Mouse (Mus musculus) kidney, postnatal 0 days (tissue): ENCODE data around the gene 1700001O22Rik. TPM values are rescaled to one million over a fixed set of nuclear protein-coding genes. Genes with fewer than 3 reads are reported as not detected.

Experiments
- ATAC-seq: fragments of 200-750 bp; cut with Nextera tagmentation; replicated peaks from 2 replicates; pipeline ENCODE4 v1.8.0; 2017; ENCODE audit warnings: low read depth, moderate number of reproducible peaks, moderate TSS enrichment, moderate library complexity; ENCODE audit not compliant: low FRiP score
- DNase-seq: peaks from one replicate; pipeline ENCODE4 v3.0.0-alpha.2; 2016; ENCODE audit warnings: low spot score
- H3K27ac ChIP-seq: fragments of 300-500 bp; sonication (generic); 2 replicates; pipeline ENCODE4 v1.5.1; 2014; ENCODE audit warnings: mild to moderate bottlenecking
- H3K27me3 ChIP-seq: fragments of 300-500 bp; sonication (generic); 2 replicates; pipeline ENCODE4 v1.6.1; 2014; ENCODE audit warnings: low read length, mixed read lengths; ENCODE audit not compliant: insufficient read depth
- H3K36me3 ChIP-seq: fragments of 300-500 bp; sonication (generic); 2 replicates; pipeline ENCODE4 v1.6.1; 2014; ENCODE audit warnings: low read length, mixed read lengths; ENCODE audit not compliant: insufficient read depth
- H3K4me1 ChIP-seq: fragments of 300-500 bp; sonication (generic); replicated peaks from 2 replicates; pipeline ENCODE4 v1.6.1; 2014; ENCODE audit warnings: antibody characterized with exemption, low read length, mixed read lengths; ENCODE audit not compliant: insufficient read depth
- H3K4me2 ChIP-seq: fragments of 300-500 bp; sonication (generic); 2 replicates; pipeline ENCODE4 v1.6.1; 2014; ENCODE audit warnings: mild to moderate bottlenecking, low read length, moderate library complexity, mixed read lengths
- H3K4me3 ChIP-seq: fragments of 300-500 bp; sonication (generic); replicated peaks from 2 replicates; pipeline ENCODE4 v1.5.1; 2014; ENCODE audit warnings: low read depth, low read length
- H3K9ac ChIP-seq: fragments of 300-500 bp; sonication (generic); 2 replicates; pipeline ENCODE4 v1.6.1; 2014; ENCODE audit warnings: low read depth, low read length
- H3K9me3 ChIP-seq: fragments of 300-500 bp; sonication (generic); replicated peaks from 2 replicates; pipeline ENCODE4 v1.6.1; 2016; ENCODE audit warnings: low read length, inconsistent platforms, mixed read lengths
- CTCF ChIP-seq: IDR thresholded peaks from 2 replicates; pipeline ENCODE4 v1.5.1; 2016; ENCODE audit warnings: antibody characterized with exemption, low read depth, mild to moderate bottlenecking, moderate library complexity
- WGBS: fragments of 180-500 bp; shearing (Covaris S2); extraction: QIAGEN DNeasy Blood & Tissue Kit; methylation state at CpG from one replicate; pipeline ENCODE4 v1.1.7; 2014; 5-methylcytosine and 5-hydroxymethylcytosine counted together
- polyA plus RNA-seq: library from polyadenylated mRNA; unstranded; fragments of >200 nt; fragmentation: Nextera tagmentation; extraction: Ambion mirVana; gene quantifications from 2 replicates; pipeline ENCODE4 v1.2.1, GENCODE M21; 2015

The 1700001O22Rik gene
- polyA plus RNA-seq, 1 experiment from 2014 or later, result 4.6 TPM

GRCm38 (mm10) chr2:30807648-30808295 lies 4.3 kb upstream of the 1700001O22Rik start, which contains the start of gene Ntmt1:
TSS of gene Ntmt1 (plus strand) at chr2:30807826.
- Histone ChIP-seq H3K36me3 (no peaks in the 10 kb centered on the region), H3K4me2 (peak within 1 kb of the TSS; percentile 84), H3K4me3 (peak within 1 kb of the TSS; percentile 66), H3K27ac (peak within 1 kb of the TSS; percentile 83), H3K9me3 (no peaks in the 10 kb centered on the region), H3K4me1 (0 out of 2 replicates have a peak, but pooled peaks cover 15% of the 10 kb centered on the region), H3K9ac (peak within 1 kb of the TSS; percentile 84), H3K27me3 (no peaks in the 10 kb centered on the region)
- no peak; the same call in 1 of the 2 replicates for TF ChIP-seq CTCF
- peak; percentile 100 for DNase-seq
- ATAC-seq, result peak; percentile 98
- under 1% methylated on average over 41 of the region's 44 CpGs for WGBS

DNA sequence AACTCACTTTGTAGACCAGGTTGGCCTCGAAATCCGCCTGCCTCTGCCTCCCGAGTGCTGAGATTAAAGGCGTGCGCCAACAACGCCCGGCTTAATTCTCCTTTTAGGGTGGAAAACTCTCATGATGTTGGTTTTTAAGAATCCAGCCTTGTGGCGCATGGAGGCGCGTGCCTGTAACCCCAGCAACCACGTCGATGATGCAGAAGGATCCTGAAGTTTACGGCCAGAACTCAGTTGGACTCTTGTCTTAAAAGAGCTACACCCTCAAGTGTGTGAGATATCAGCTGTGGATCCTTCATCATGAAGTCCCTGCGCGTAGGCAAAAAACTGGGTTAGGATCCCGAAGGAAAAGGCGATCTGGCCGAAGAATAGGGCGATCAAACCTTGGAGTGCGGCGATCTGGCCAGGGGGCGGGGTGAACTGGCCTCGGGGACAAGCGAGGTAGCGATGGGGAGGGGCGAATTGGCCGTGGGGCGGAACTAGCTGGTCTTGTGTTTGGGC lies 3.7 kb upstream of the 1700001O22Rik start:
- peak overlapping the region; percentile 59 for H3K9ac ChIP-seq
- peak overlapping the region; percentile 84 for H3K4me2 ChIP-seq
- H3K4me3 ChIP-seq, result peak overlapping the region; percentile 66
- no peaks in the 10 kb centered on the region for H3K36me3 ChIP-seq
- 0 out of 2 replicates have a peak, but pooled peaks cover 15% of the 10 kb centered on the region for H3K4me1 ChIP-seq
- no peak for TF ChIP-seq CTCF
- no peaks in the 10 kb centered on the region for H3K27me3 ChIP-seq
- peak overlapping the region; percentile 64 for H3K27ac ChIP-seq
- DNase-seq, result no peak
- ATAC-seq, result no peak; the same call in 1 of the 2 replicates
- H3K9me3 ChIP-seq, result no peaks in the 10 kb centered on the region
- 9% methylated on average over 28 of the region's 28 CpGs for WGBS

DNA sequence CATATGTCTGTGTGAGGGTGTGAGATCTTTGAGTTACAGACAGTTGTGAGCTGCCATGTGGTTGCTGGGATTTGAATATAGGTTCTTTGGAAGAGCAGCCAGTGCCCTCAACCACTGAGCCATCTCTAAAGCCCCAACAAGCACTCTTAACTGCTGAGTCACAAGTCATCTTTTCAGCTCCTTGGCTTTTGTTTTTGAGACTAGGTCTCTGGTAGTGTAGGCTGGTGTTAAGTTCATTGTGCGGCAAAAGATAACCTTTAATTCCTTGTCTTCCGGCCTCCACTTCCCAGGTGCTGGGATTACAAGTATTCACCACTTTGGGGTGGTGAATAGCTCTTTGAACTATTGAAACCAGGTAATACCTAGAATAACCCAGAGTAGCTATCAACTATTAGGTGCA lies 2.5 kb upstream of the 1700001O22Rik start:
- no peak overlapping the region for H3K9ac ChIP-seq
- no peak for TF ChIP-seq CTCF
- no peak overlapping the region for H3K4me3 ChIP-seq
- peaks cover 22% of the 10 kb centered on the region; the same call in 1 of the 2 replicates for H3K4me1 ChIP-seq
- no peaks in the 10 kb centered on the region for H3K27me3 ChIP-seq
- H3K36me3 ChIP-seq, result no peaks in the 10 kb centered on the region
- no peak for DNase-seq
- H3K27ac ChIP-seq, result no peak overlapping the region
- ATAC-seq, result no peak
- no peak overlapping the region for H3K4me2 ChIP-seq
- no peaks in the 10 kb centered on the region for H3K9me3 ChIP-seq
- 95% methylated on average over 2 of the region's 2 CpGs for WGBS

GRCm38 (mm10) chr2:30801067-30801852 lies 2.2 kb downstream of the 1700001O22Rik start:
- H3K27ac ChIP-seq, result no peak overlapping the region

DNA sequence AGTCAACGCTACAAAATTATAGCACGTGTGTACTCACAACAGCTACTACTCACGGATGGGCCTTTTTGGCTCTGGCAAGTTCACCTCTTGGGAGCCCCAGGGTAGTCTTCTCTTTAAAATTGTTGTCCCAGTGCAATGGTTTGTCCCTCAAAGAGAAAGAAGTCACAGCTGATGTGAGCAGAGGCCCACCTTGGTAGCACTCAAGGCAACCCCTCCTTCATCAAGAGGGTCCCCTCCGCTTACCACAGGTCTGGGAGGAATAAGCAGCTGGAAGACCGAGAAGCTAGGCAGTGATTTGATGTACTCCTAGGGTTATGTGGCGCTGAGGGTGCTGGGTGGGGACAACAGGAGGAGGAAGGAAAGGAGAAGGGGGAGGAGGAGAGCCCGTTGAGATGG lies 2.8 kb downstream of the 1700001O22Rik start:
- Histone ChIP-seq H3K36me3 (no peaks in the 10 kb centered on the region), H3K4me1 (peaks cover 15% of the 10 kb centered on the region), H3K4me3 (no peak overlapping the region), H3K4me2 (peak overlapping the region; percentile 91), H3K9me3 (no peaks in the 10 kb centered on the region), H3K27ac (no peak overlapping the region), H3K27me3 (no peaks in the 10 kb centered on the region), H3K9ac (peak overlapping the region; percentile 66)
- 44% methylated on average over 7 of the region's 7 CpGs for WGBS
- no peak for ATAC-seq
- DNase-seq, result no peak
- TF ChIP-seq CTCF, result no peak

More at GRCm38 (mm10) chr2:30801067-30801852, 2.2 kb downstream of the 1700001O22Rik start:
- peak overlapping the region; percentile 66 for H3K9ac ChIP-seq
- no peaks in the 10 kb centered on the region for H3K27me3 ChIP-seq
- peak overlapping the region; percentile 91 for H3K4me2 ChIP-seq
- ATAC-seq (peak; percentile 44; the same call in 1 of the 2 replicates), DNase-seq (peak; percentile 43)
- no peak for TF ChIP-seq CTCF
- H3K9me3 ChIP-seq, result no peaks in the 10 kb centered on the region
- WGBS, result under 1% methylated on average over 77 of the region's 77 CpGs
- H3K36me3 ChIP-seq, result no peaks in the 10 kb centered on the region
- peaks cover 13% of the 10 kb centered on the region for H3K4me1 ChIP-seq
- H3K4me3 ChIP-seq, result peak overlapping the region; percentile 44

GRCm38 (mm10) chr2:30799456-30799855 lies 4.0 kb downstream of the 1700001O22Rik start:
- Histone ChIP-seq H3K4me3 (no peak overlapping the region), H3K27ac (no peak overlapping the region), H3K4me2 (no peak overlapping the region), H3K36me3 (no peaks in the 10 kb centered on the region), H3K9me3 (no peaks in the 10 kb centered on the region), H3K9ac (no peak overlapping the region), H3K27me3 (no peaks in the 10 kb centered on the region), H3K4me1 (peaks cover 15% of the 10 kb centered on the region)
- DNase-seq (no peak), ATAC-seq (no peak)
- no peak for TF ChIP-seq CTCF
- 80% methylated on average over 3 of the region's 3 CpGs for WGBS
